Comparison of ENCODE assay signal across 24 mouse cellular contexts in genomic region chr13:112216084-112216483, GRCm38 (mm10).
"Had no signal": no experiment of that assay in that cellular context is flagged by ENCODE, and none has a peak within 500 bp of the region (broad histone marks: within the 10 kb centered on the region; RNA-seq: fewer than 3 reads in every experiment).

No protein-coding gene starts in this region.

- H3K27ac ChIP-seq: liver, embryonic 15.5 days; lung, embryonic 15.5 days; macrophage; midbrain, embryonic 12.5 days; neural tube, embryonic 13.5 days; neural tube, embryonic 15.5 days; stomach, embryonic 15.5 days; stomach, postnatal 0 days had no signal

- H3K9ac ChIP-seq: liver, embryonic 15.5 days; liver, postnatal 0 days; lung, embryonic 15.5 days; midbrain, embryonic 12.5 days; neural tube, embryonic 13.5 days; neural tube, embryonic 15.5 days; stomach, embryonic 15.5 days had no signal

- DNase-seq: liver, postnatal 0 days; lung, adult 2 months; lung, postnatal 14 days; lung, postnatal 36 days; midbrain, embryonic 14.5 days; retina, postnatal 1 day; right cerebral cortex, adult 18-20 months; right cerebral cortex, postnatal 25 days; right cerebral cortex, postnatal 4 days; spleen, adult 18-20 months; thymus, adult 2 months; thymus, postnatal 25 days; thymus, postnatal 4 days had no signal

- H3K4me3 ChIP-seq: liver, embryonic 15.5 days; lung, embryonic 15.5 days; megakaryocyte, embryonic 14.5 days; midbrain, embryonic 12.5 days; myocyte; neural tube, embryonic 13.5 days; neural tube, embryonic 15.5 days; stomach, embryonic 15.5 days had no signal

- H3K4me1 ChIP-seq: liver, embryonic 15.5 days; lung, embryonic 15.5 days; megakaryocyte, embryonic 14.5 days; midbrain, embryonic 12.5 days; neural tube, embryonic 13.5 days; stomach, embryonic 15.5 days had no signal

- H3K9me3 ChIP-seq: liver, embryonic 15.5 days; lung, embryonic 15.5 days; midbrain, embryonic 12.5 days; neural tube, embryonic 13.5 days; neural tube, embryonic 15.5 days; stomach, embryonic 15.5 days had no signal

- H3K27me3 ChIP-seq: lung, embryonic 15.5 days; neural tube, embryonic 13.5 days; neural tube, embryonic 15.5 days; stomach, embryonic 15.5 days had no signal

- H3K4me2 ChIP-seq: liver, embryonic 15.5 days; lung, embryonic 15.5 days; midbrain, embryonic 12.5 days; neural tube, embryonic 13.5 days; neural tube, embryonic 15.5 days; stomach, embryonic 15.5 days had no signal

- H3K36me3 ChIP-seq: liver, embryonic 15.5 days; lung, embryonic 15.5 days; midbrain, embryonic 12.5 days; neural tube, embryonic 13.5 days; neural tube, embryonic 15.5 days; stomach, embryonic 15.5 days had no signal

- ATAC-seq: liver, postnatal 0 days; lung, postnatal 0 days had no signal
